Mouse (Mus musculus) kidney, embryonic 14.5 days (tissue): ENCODE measurements around the gene Spdya. TPM values are rescaled to one million over a fixed set of nuclear protein-coding genes. Genes with fewer than 3 reads are reported as not detected.
A peak's percentile ranks its signal among the peaks of the same experiment; 100 is the strongest.
"Not testable (repeated sequence)": the region's sequence is repeated elsewhere in the genome, so short reads cannot be mapped to it uniquely, and the experiment has no call there.

Experiments used
- ATAC-seq: fragments of 200-750 bp; cut with Nextera tagmentation; 2 replicates; pipeline ENCODE4 v1.8.0; 2017; ENCODE audit warnings: moderate number of reproducible peaks, mild to moderate bottlenecking, moderate TSS enrichment, moderate library complexity; ENCODE audit not compliant: low FRiP score, low TSS enrichment
- H3K27ac ChIP-seq: fragments of 300-500 bp; sonication (generic); 2 replicates; pipeline ENCODE4 v1.5.1; 2014; ENCODE audit warnings: low read depth, mild to moderate bottlenecking, low read length, moderate library complexity, mixed read lengths
- H3K27me3 ChIP-seq: fragments of 300-500 bp; sonication (generic); 2 replicates; pipeline ENCODE4 v1.6.1; 2014; ENCODE audit warnings: mild to moderate bottlenecking, low read length; ENCODE audit not compliant: control insufficient read depth, insufficient read depth
- H3K36me3 ChIP-seq: fragments of 300-500 bp; sonication (generic); 2 replicates; pipeline ENCODE4 v1.6.1; 2014; ENCODE audit warnings: low read length, mixed read lengths; ENCODE audit not compliant: control insufficient read depth, insufficient read depth
- H3K4me1 ChIP-seq: fragments of 300-500 bp; sonication (generic); 2 replicates; pipeline ENCODE4 v1.6.1; 2014; ENCODE audit warnings: low read length, mixed read lengths; ENCODE audit not compliant: control insufficient read depth, insufficient read depth
- H3K4me2 ChIP-seq: fragments of 300-500 bp; sonication (generic); replicated peaks from 2 replicates; pipeline ENCODE4 v1.6.1; 2014; ENCODE audit warnings: low read depth, mild to moderate bottlenecking, low read length
- H3K4me3 ChIP-seq: fragments of 300-500 bp; sonication (generic); 2 replicates; pipeline ENCODE4 v1.5.1; 2014; ENCODE audit warnings: mild to moderate bottlenecking, low read length
- H3K9ac ChIP-seq: fragments of 300-500 bp; sonication (generic); 2 replicates; pipeline ENCODE4 v1.6.1; 2014; ENCODE audit warnings: low read depth, mild to moderate bottlenecking, low read length, moderate library complexity
- H3K9me3 ChIP-seq: fragments of 300-500 bp; sonication (generic); 2 replicates; pipeline ENCODE4 v1.6.1; 2016; ENCODE audit warnings: low read length; ENCODE audit not compliant: control insufficient read depth
- WGBS: fragments of 180-500 bp; shearing (Covaris S2); extraction: QIAGEN DNeasy Blood & Tissue Kit; methylation state at CpG from one replicate; pipeline ENCODE4 v1.1.7; 2014; 5-methylcytosine and 5-hydroxymethylcytosine counted together
- polyA plus RNA-seq: library from polyadenylated mRNA; unstranded; fragments of >200 nt; fragmentation: Nextera tagmentation; extraction: Ambion mirVana; gene quantifications from 2 replicates; pipeline ENCODE4 v1.2.1, GENCODE M21; 2014

Gene Spdya
- polyA plus RNA-seq, 1 experiment from 2014 or later, result 0.66 TPM

- no peaks in the 10 kb centered on the region for H3K27me3 ChIP-seq
- H3K27ac ChIP-seq, result peak overlapping the region; percentile 74; the same call in 1 of the 2 replicates
- no peaks in the 10 kb centered on the region for H3K9me3 ChIP-seq
- peak overlapping the region; percentile 77 for H3K4me2 ChIP-seq
- peaks cover 5% of the 10 kb centered on the region; the same call in 1 of the 2 replicates for H3K36me3 ChIP-seq
- under 1% methylated on average over 10 of the region's 10 CpGs for WGBS
- H3K9ac ChIP-seq, result peak overlapping the region; percentile 96
- peak overlapping the region; percentile 99 for H3K4me3 ChIP-seq
- no peak for ATAC-seq
- peaks cover 15% of the 10 kb centered on the region; the same call in 1 of the 2 replicates for H3K4me1 ChIP-seq
These were observed 65.1 kb downstream of the Spdya start for GRCm38 (mm10) chr17:71617033-71617362.

- no peak for ATAC-seq
- peak overlapping the region; percentile 99 for H3K4me3 ChIP-seq
- no peaks in the 10 kb centered on the region for H3K27me3 ChIP-seq
- peaks cover 5% of the 10 kb centered on the region; the same call in 1 of the 2 replicates for H3K36me3 ChIP-seq
- WGBS, result 66% methylated on average over 4 of the region's 4 CpGs
- peak overlapping the region; percentile 77 for H3K4me2 ChIP-seq
- H3K27ac ChIP-seq, result no peak overlapping the region
- H3K4me1 ChIP-seq, result peaks cover 15% of the 10 kb centered on the region; the same call in 1 of the 2 replicates
- no peaks in the 10 kb centered on the region for H3K9me3 ChIP-seq
- no peak overlapping the region; the same call in 1 of the 2 replicates for H3K9ac ChIP-seq
These were observed 66.1 kb downstream of the Spdya start for GRCm38 (mm10) chr17:71617974-71618373.

GRCm38 (mm10) chr17:71631806-71632205, 79.9 kb downstream of the Spdya start:
- H3K4me1 ChIP-seq, result no peaks in the 10 kb centered on the region
- no peak overlapping the region for H3K4me3 ChIP-seq
- no peak for ATAC-seq
- 61% methylated on average over 10 of the region's 10 CpGs for WGBS
- H3K27me3 ChIP-seq, result no peaks in the 10 kb centered on the region
- no peaks in the 10 kb centered on the region for H3K9me3 ChIP-seq
- H3K27ac ChIP-seq, result no peak overlapping the region
- H3K36me3 ChIP-seq, result peaks cover 89% of the 10 kb centered on the region
- no peak overlapping the region for H3K9ac ChIP-seq
- H3K4me2 ChIP-seq, result no peak overlapping the region

GRCm38 (mm10) chr17:71633350-71633749, 81.5 kb downstream of the Spdya start:
- WGBS, result 85% methylated on average over 8 of the region's 8 CpGs
- Histone ChIP-seq H3K36me3 (peaks cover 89% of the 10 kb centered on the region), H3K4me3 (no peak overlapping the region), H3K4me1 (no peaks in the 10 kb centered on the region), H3K4me2 (no peak overlapping the region), H3K27me3 (no peaks in the 10 kb centered on the region), H3K9ac (no peak overlapping the region), H3K9me3 (no peaks in the 10 kb centered on the region), H3K27ac (no peak overlapping the region)
- ATAC-seq, result no peak

GRCm38 (mm10) chr17:71636786-71637185, 84.9 kb downstream of the Spdya start:
- no peak for ATAC-seq
- Histone ChIP-seq H3K4me2 (no peak overlapping the region), H3K36me3 (peaks cover 91% of the 10 kb centered on the region), H3K9me3 (no peaks in the 10 kb centered on the region), H3K4me3 (no peak overlapping the region), H3K4me1 (no peaks in the 10 kb centered on the region), H3K9ac (no peak overlapping the region), H3K27ac (no peak overlapping the region), H3K27me3 (no peaks in the 10 kb centered on the region)
- WGBS, result 93% methylated on average over 8 of the region's 8 CpGs

GRCm38 (mm10) chr17:71637750-71638265, 85.9 kb downstream of the Spdya start:
- H3K4me2 ChIP-seq, result no peak overlapping the region
- 79% methylated on average over 4 of the region's 4 CpGs for WGBS
- H3K4me1 ChIP-seq, result no peaks in the 10 kb centered on the region
- peaks cover 92% of the 10 kb centered on the region for H3K36me3 ChIP-seq
- no peak overlapping the region for H3K27ac ChIP-seq
- no peaks in the 10 kb centered on the region for H3K27me3 ChIP-seq
- no peaks in the 10 kb centered on the region for H3K9me3 ChIP-seq
- no peak overlapping the region for H3K4me3 ChIP-seq
- no peak overlapping the region for H3K9ac ChIP-seq
- ATAC-seq, result 0 out of 2 replicates have a peak, but pooled peaks have one; percentile 12

- not testable (repeated sequence) for ATAC-seq, H3K4me1 ChIP-seq, H3K4me3 ChIP-seq, H3K27ac ChIP-seq, H3K9ac ChIP-seq, H3K9me3 ChIP-seq, H3K27me3 ChIP-seq, H3K4me2 ChIP-seq
- WGBS, result 73% methylated on average over 5 of the region's 5 CpGs
- peaks cover 89% of the 10 kb centered on the region for H3K36me3 ChIP-seq
These were observed 87.2 kb downstream of the Spdya start for GRCm38 (mm10) chr17:71639056-71639455.

Other genes starting within 250 kb of the Spdya start
- 2.0 and 2.7 TPM in 2 replicates for gene Emilin2, start 240.1 kb upstream of the Spdya start, polyA plus RNA-seq
- 3.8 and 4.8 TPM in 2 replicates for gene Gm4707, start 92.1 kb upstream of the Spdya start, polyA plus RNA-seq
- gene Smchd1, start 76.7 kb upstream of the Spdya start, polyA plus RNA-seq, result 116 and 118 TPM in 2 replicates
- gene Ndc80, start 25.2 kb upstream of the Spdya start, polyA plus RNA-seq, result 56.6 and 57.1 TPM in 2 replicates
- gene Wdr43, start 63.8 kb downstream of the Spdya start, polyA plus RNA-seq, result 75.7 and 121 TPM in 2 replicates
- 0.27 and 0.32 TPM in 2 replicates for gene Togaram2, start 121.2 kb downstream of the Spdya start, polyA plus RNA-seq
- gene Pcare, start 200.8 kb downstream of the Spdya start, polyA plus RNA-seq, result not detected in 2 replicates
- gene Clip4, start 216.4 kb downstream of the Spdya start, polyA plus RNA-seq, result 6.7 and 7.4 TPM in 2 replicates